Mouse (Mus musculus) thymus, postnatal 14 days (tissue): ENCODE results near the gene Rnf187.
"Not testable (repeated sequence)": the region's sequence is repeated elsewhere in the genome, so short reads cannot be mapped to it uniquely, and the experiment has no call there.

Experiments
- DNase-seq: peaks from one replicate; pipeline ENCODE4 v3.0.0; 2021

The Rnf187 gene

DNA sequence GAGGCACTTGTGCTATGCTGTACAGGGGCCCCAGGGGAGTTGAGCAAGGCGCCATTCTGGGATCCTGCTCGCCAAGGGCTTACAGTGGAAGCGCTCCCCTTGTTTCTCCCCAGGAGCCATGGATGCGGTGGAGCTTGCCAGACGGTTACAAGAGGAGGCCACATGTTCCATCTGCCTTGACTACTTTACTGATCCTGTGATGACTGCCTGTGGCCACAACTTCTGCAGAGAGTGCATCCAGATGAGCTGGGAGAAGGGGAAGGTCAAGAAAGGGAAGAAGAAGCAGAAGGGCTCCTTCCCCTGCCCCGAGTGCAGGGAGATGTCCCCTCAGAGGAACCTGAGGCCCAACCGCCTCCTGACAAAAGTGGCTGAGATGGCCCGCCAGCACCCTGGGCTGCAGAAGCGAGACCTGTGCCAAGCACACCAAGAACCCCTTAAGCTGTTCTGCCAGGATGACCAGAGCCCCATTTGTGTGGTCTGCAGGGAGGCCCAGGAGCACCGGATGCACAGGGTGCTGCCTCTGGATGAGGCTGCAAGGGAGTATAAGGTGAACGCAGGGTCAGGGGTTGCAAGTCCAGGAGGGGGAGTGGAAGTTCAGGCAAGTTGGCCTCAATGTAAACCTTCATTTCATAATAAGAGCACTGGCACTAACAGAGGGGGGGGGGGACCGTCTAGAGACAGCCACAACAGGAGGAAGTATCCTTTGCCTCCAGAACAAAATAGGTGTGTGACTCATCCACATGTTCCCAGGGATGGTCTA lies 26.5 kb upstream of the Rnf187 start:
- no peak for DNase-seq

DNA sequence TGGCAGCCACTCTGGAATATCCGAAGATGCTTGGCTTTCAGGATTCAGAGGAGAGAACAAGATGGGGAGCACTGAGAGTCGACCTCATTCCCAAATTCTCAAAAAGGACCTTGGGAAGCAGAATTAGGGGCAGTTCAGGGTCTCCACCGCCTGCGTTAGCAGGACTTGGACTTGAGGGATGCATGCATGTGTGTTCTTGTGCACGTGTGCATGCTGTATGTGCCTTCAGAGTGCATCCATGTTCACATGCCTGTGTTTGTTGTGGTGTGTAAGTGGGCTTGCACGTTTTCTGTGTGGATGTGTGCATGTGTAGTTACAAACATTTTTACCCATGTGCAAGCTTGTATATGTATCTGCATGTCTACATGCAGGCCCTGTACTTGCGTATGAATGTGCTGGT lies 25.5 kb upstream of the Rnf187 start:
- DNase-seq: no peak

DNA sequence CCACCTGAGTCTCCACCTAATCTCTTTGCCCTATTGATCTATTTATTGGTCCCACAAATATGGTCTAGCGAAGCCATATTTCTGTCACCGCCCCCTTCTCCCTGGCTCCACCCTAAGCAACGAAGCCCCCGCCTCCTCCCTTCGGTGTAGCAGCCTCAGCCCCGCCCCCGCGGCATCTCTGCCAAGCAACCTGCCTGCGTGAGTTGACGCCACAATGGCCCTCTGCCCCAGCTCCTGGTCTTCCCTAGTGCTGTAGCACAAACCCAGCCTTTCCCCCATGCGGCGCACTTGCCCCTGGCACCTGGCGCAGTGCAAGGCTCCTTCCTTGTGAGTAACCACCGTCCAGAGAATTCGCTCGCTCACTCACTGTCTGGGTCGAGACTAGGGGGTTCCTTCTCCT lies 24.8 kb upstream of the Rnf187 start:
- DNase-seq: peak; percentile 42

DNA sequence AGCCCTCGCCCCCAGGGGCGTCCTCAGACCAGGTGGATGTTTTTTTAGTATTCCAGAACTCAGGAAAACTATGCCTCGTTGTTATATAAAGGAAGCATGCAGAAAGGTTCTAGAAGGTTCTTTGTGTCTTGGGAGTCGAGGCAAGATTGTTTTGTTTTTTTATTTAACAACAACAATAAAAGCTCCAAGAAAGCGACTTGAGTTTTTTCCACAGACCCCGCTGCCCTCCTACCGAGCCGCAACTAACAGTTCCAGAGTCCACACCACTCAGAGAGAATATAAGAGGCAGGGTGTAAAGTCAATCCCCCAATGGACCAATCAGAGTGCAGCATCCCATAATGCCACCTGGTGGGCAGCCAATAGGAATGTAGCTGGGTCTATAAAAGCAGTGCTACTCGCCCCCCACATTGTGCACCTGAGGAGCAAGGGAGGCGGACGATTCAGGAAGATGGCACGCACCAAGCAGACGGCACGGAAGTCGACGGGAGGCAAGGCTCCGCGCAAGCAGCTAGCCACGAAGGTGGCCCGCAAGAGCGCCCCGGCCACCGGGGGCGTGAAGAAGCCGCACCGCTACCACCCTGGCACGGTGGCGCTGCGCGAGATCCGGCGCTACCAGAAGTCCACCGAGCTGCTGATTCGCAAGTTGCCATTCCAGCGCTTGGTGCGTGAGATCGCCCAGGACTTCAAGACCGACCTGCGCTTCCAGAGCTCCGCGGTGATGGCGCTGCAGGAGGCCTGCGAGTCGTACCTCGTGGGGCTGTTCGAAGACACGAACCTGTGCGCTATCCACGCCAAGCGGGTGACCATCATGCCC lies 22.9 kb upstream of the Rnf187 start:
- DNase-seq: no peak

DNA sequence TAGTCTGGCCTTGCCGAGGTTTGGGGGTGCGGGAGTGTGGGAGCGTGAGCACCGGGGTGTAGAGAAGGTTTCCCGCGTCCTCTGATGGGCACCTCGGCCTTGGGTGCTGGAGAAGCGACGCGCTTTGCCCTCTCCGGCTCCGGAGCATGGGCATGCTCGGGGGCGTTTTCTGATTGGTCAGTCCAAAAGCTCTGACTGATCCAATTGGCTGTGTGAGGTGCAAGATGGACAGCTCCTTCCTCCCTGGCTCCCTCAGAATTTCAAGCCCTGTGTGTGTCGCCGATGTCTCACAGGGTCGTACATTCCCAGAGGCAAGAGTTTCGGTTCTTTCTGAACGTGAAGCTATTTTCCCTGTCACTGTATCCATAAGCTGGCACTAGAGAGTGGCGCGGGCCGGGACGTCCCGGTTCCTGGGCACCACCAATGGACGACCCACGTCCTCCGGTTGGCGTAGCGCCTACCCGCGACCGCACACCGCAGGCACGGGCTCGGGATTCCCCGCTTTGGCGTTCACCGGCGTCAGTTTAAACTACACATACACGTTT lies 21.3 kb upstream of the Rnf187 start:
- DNase-seq: peak; percentile 74

DNA sequence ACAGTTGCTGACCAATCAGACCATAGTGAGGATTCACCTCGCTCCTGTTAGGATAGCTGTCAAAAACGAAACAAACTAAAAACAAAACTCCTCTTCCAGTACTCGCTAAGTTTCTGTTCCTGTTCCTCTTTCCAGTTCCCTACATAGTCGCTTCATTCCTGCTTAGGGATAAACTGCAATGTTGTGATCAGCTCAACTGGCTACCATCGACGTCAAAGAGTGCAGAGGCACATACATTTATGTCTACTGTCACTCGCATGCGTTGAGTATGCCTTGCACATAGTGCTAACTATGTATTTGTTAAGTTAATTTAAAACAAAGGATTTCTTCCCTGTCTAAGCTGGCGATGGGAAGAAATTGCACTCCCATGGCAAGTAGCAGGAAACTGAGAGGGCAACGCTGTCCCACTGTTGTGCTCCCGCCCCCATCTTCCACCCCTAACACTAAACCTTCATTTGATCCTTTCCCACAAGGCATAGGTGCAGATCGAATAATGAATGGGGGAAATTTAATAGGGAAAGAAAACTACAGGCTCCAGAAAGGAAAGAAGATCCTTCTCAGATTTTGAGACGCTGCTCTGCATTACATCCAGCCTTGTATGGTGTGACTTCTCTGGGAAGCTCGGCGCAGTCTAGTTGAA lies 20.6 kb upstream of the Rnf187 start:
- no peak for DNase-seq

DNA sequence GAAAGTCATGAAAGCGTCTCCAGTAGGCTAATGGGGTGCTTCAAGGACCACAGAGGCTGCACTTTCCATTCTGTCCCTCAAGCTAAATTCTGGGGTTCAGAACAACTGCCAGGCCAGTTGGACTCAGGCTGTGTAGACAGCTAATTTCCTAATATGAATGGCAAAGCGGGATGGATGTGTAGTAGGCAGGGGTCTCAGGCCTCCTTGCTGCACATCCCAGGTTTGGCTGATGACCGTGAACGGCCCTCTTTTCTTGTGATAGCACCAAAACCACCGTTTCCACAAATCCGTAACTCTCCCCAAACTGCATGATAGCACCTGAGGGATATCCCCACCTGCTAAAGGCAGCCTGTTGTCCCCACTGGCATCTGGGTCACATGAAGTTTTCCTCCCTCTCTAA lies 19.8 kb upstream of the Rnf187 start:
- DNase-seq: no peak

DNA sequence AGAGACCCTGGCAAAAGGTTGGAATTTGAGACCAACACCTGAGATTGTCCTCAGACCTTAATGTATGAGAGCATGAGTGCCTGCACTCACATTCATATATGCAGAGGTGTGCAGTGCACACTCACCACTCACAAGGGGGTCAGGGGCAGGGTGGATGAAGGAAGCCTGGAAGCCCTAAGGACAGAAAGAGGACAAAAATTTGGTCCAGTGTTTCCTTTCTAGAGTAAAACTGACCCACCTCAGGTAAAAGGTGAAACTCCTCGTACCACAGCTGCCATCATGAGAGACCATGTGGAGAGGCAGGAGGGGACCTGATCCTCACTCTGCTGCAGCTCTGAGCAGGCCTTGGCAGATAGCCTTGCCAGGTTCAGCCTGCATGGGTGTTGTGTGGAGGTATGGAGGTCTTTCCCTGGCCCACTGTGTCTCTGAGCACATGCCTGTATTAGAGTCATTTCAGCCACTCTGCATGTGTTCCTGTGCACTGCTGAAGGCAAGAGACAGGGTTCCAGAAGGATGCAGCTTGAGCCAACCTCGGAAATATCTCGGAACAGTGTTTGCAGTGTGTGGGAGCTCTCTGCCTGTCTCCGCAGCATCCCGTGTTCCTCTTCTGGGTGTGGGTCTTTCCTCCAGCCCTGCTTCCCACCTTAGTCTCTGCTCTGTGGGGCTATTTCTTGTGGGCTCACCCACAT lies 18.7 kb upstream of the Rnf187 start:
- DNase-seq: no peak

DNA sequence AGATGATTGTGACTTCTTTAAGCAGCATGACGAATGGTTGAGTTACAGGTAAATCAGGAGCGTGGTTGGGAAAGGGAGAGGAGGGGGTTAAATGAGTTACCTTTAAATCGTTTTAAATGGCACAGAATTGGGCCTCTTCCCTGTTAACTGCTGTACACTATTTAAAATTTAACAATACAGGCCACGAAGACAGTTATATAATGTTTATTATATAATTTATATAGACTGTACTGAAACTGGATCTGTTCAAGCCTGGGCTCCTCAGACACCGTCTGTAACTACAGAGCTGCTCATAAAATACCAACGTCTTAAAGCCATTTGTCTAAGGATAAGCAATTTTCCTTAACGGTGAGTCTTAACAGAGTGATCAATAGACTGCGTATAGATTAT lies 17.1 kb upstream of the Rnf187 start:
- DNase-seq: no peak

DNA sequence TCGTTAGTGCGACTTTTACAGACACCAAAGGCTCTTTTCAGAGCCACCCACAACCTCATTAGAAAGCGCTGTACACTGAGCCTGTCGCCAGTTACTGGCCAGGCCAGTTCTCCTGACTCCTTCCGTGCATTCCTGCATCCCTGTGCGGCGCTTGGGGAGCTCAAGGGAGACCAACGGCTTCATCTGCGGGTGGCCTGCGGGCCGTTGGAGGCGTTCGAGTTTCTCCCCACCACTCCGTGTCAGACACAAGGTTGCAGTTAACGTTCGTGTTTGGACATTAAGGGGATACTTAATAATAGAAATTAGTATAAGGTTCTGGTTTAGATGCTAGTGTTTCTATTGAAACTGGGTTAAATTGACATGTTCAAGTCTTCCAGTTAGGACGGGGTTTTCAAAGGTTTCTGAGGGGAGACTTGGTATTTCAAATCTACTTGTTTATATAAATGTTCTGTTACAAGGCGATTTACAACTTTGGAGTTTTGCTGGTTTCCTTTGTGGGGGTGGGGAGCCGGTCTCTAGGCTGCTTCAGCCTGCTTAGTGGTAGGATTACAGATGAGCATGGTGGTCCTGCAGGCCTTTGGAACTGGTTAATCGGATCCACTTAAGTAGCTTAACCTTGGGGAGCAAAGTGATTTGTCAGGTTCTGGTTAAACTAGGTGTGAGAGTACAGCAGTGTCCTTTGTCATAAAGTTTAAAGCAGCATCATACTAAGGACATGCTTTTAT lies 16.6 kb upstream of the Rnf187 start:
- peak; percentile 56 for DNase-seq

DNA sequence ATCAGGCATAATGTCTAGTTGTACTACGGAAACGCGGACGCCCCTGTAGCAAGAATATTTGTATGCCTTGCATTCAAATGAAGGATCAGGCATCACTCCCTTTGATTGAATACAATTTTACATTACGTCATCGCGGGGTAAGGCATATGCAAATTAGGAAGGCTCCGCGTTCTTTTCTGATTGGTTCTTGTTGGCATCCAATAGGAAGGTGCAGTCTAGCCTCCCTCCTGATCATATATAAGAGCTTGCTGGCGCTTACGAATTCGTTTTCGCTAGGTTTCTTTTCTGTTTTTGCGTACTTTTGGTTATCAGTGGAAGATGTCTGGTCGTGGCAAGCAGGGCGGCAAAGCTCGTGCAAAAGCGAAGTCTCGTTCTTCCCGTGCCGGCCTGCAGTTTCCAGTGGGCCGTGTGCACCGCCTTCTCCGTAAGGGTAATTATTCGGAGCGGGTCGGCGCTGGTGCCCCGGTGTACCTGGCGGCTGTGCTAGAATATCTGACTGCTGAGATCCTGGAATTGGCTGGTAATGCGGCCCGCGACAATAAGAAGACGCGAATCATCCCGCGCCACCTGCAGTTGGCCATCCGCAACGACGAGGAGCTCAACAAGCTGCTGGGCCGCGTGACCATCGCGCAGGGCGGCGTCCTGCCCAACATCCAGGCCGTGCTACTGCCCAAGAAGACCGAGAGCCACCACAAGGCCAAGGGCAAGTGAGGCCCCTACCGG lies 15.9 kb upstream of the Rnf187 start, which contains the start of the genes Hist3h2a and Trim17:
Gene Hist3h2a, plus strand, starts transcription at position 266 of the 723 bp plus-strand sequence.
Gene Trim17, plus strand, starts transcription at position 266 of the 723 bp plus-strand sequence.
- DNase-seq: peak; percentile 88

DNA sequence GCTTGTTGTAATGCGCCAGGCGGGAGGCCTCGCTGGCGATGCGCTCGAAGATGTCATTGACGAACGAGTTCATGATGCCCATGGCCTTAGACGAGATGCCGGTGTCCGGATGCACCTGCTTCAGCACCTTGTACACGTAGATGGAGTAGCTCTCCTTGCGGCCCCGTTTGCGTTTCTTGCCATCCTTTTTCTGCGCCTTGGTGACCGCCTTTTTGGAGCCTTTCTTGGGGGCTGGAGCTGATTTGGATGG lies 15.4 kb upstream of the Rnf187 start:
- DNase-seq: not testable (repeated sequence)

DNA sequence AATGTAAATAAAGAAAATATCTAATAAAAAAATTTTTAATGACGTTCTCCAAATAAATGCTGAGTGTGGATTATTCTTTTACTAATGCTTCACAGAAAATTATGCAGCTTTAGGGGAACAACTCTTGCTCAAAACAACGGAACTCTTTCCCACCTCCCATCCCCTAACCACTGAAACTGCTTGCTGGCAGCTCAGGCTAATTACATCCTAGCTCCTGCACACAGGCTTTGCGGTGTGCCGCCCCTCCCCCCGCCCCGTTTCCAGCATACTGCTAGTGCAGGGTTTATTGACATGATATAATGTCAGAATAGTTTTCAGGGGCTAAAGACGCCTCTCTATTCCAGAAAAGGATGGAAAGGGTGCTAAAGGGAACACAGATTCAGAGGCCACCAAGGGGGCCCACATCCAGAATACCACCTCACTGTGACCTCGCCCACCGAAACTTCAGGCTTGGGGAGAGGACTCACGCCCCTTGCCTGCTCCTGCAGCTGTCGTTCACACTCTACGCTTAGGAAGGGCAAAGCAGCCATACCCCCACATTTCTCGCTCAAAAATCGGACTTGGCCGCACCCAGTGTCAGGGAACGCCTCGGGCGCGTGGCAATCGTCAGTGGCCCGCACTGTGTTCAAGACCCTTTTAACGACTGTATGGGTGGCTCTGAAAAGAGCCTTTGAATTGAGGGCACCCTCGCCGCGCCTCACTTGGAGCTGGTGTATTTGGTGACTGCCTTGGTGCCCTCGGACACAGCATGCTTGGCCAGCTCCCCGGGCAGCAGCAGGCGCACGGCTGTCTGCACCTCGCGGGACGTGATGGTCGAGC lies 14.8 kb upstream of the Rnf187 start:
- peak; percentile 59 for DNase-seq

DNA sequence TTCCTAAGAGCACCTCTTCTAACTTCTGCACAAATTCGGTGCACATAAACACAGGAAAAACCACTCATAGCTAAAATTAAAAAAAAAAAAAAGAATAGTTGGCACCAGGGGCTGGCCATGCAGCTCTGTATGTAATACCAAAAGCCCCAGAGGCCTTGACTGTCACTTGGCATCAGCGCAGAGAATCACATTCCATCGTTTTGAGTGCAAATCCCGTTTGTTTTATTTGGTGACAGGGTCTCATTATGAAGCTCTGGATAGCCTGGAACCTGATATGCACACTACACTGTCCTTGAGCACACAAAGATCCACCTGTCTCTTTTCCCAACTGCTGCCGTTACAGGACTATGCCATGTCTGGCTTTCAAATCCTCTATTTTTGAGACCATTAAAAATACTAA lies 12.5 kb upstream of the Rnf187 start:
- DNase-seq: no peak

DNA sequence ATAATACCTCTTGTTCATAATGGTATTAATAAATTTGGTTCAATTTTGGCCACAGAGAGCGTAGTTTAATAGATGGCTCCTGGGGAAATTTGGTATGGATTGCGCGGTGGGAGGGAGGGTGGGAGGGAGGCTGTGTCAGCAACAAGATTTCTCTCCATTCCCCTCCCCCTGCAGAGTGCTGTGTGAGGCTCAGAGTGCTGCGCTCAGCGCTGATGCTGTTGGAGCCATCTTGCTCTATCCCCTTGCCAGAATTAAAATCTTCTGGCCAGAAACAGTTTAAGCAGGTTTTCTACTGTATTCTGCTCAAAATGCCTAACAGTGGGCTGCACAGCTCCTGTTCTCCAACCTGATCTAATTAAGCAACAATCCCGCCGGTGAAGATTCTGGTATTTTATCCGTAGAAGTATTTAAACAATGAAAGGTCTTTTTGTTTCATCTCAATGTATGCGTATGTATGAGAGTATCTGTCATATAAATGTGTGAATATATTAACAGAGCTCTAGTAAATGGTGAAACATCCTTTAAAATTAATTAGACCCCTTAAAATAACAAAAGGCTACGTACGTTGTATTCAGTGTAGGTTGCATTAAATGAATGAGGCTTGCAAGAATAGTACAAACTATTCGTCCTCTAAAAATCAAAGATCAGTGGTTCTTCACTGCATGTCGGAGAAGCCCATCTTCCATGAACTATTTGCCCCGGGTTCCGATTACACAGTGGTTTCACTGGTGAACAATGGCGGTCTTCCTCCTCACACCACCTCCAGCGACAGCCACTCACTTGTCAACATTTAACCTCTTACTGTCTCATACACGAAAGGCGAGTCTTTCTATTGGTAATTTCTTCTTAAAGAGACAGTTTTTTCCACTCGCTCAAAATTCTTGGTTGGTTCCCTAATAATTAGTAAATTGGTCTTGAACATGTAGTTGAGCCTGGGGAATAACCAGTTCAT lies 11.0 kb upstream of the Rnf187 start:
- DNase-seq: peak; percentile 54

DNA sequence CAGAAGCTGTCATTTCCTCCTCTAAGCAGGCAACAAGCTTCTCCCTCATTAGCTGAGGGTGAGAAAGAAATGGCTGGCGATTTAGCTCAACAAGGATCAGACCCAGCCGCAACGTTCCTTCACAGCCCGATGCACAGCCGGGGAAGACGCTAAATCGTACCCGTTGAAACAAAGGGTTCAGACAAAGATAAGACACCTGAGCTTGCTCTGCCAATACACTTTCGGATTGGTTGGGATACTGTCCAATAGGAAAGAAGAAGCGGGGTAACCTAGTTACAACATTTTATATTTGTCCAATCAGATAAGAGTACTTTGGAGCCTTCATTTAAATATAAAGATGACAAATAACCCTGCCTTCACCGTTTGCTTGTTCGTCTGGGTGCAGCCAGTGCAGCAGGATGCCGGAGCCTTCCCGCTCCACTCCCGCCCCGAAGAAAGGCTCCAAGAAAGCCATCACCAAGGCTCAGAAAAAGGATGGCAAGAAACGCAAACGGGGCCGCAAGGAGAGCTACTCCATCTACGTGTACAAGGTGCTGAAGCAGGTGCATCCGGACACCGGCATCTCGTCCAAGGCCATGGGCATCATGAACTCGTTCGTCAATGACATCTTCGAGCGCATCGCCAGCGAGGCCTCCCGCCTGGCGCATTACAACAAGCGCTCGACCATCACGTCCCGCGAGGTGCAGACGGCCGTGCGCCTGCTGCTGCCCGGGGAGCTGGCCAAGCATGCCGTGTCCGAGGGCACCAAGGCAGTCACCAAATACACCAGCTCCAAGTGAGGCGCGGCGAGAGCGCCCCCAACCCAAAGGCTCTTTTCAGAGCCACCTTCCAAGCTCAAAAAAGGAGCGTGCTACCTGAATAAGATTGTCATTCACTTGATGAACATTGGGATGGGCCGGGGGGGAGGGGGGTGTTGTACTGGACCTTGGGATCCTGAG lies 10.1 kb upstream of the Rnf187 start, which contains the start of gene Hist3h2ba:
Gene Hist3h2ba, plus strand, starts transcription at position 379 of the 938 bp plus-strand sequence.
- peak; percentile 85 for DNase-seq

DNA sequence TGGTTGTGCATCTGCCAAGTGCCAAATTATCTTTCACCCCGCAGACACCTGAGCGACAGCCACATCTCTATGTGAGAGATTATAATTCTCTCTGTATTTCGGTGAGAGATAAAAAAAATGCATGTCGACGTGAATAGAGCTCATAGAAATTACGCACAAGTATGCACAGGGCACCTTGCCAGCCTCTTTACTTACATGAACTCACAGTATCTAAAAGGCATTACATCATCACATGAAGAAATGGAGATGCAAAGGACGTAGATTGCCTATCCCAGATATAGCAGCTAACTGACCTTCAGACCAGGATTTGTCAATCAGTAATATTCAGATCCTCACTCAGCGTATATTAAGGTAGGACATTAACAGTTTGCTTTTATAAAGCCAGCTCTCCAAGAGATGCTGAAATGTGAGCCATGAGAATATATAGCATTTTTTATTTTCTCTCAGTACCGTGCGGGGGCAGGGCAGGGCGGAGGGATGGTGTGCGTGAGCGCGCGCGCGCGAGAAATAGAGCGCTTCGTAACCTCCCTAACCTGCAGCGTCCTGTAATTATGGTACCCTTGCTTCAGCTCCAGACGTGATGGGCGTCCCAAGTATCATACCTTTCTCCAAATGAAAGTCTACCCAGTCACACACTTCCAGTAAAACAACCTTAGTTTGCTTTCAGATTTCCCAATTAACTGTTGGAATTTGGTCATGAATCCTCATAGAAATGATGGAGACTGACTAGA lies 9.2 kb upstream of the Rnf187 start:
- DNase-seq: peak; percentile 77

DNA sequence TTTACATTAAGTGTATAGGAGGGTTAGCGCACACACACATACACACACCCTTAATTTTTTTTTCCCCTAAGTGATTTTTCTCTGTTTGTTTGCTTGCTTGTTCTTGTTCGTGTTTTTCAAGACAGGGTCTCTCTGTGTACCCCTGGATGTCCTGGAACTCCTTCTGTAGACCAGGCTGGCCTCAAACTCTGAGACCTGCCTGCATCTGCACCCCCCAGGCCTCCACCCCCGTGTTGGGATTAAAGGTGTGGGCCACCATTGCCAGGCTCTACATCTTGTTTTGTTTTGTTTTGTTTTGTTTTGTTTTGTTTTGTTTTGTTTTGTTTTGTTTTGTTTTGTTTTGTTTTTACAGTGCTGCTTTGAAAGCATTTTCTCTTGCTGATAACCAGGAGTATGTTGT lies 8.6 kb upstream of the Rnf187 start:
- DNase-seq: no peak
